ENCODE assay signal across 25 mouse cellular contexts in the genomic region with DNA sequence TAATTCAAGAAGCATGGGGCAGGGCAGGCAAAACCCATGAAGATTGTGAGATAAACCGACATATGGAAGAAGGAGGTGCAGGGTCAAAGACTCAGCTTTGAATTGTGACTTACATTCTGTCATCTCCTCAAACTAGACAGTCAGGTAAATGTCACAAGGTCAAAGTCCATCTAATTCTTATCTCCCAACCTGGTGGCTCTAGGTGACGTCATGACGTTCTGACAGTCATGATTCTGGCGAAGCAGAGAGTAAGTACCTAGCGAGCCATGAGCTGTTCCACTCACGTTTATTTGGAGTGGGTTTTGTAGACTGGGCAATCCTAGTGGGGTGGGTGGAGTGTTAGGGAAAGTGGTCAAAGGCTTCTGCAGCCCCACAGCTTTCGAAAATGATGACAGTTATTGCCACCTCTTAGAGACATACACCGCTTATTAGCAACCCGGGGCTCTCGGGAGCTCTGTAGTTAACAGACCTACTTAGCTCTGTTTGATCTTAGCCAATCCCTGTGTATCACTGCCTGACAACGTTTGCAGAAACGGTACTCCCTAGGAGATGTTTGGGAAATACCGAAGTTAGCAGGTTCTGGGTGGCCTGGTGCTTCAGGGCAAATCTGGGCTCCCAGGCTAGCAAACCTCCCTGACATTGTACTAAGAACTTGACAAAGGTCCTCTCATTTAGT. TPM values are rescaled to one million over a fixed set of nuclear protein-coding genes. Genes with fewer than 3 reads are reported as not detected.
"Had no signal": no experiment of that assay in that cellular context is flagged by ENCODE, and none has a peak within 500 bp of the region (broad histone marks: within the 10 kb centered on the region; RNA-seq: fewer than 3 reads in every experiment).

No protein-coding gene starts in this region.

- H3K4me1 ChIP-seq: liver, embryonic 15.5 days had no signal

- H3K27ac ChIP-seq: liver, embryonic 15.5 days; lung, embryonic 15.5 days; macrophage; midbrain, embryonic 10.5 days; midbrain, embryonic 12.5 days; neural tube, embryonic 13.5 days; neural tube, embryonic 15.5 days had no signal

- DNase-seq: liver, postnatal 0 days; lung, adult 2 months; lung, postnatal 14 days; lung, postnatal 36 days; midbrain, embryonic 14.5 days; retina, postnatal 1 day; right cerebral cortex, postnatal 14 days; spleen, adult 18-20 months; thymus, adult 18-20 months; thymus, postnatal 14 days; thymus, postnatal 36 days had no signal

- ATAC-seq: liver, postnatal 0 days; lung, postnatal 0 days; midbrain, embryonic 16.5 days had no signal

- H3K4me2 ChIP-seq: liver, embryonic 15.5 days; lung, embryonic 15.5 days; midbrain, embryonic 12.5 days; neural tube, embryonic 13.5 days; neural tube, embryonic 15.5 days had no signal

- H3K27me3 ChIP-seq: liver, embryonic 15.5 days; lung, embryonic 15.5 days; neural tube, embryonic 15.5 days had no signal

- H3K9me3 ChIP-seq: liver, embryonic 15.5 days; lung, embryonic 15.5 days; megakaryocyte, embryonic 14.5 days; midbrain, embryonic 10.5 days; midbrain, embryonic 12.5 days; neural tube, embryonic 13.5 days; neural tube, embryonic 15.5 days had no signal

- H3K36me3 ChIP-seq: liver, embryonic 15.5 days; lung, embryonic 15.5 days; midbrain, embryonic 10.5 days; midbrain, embryonic 12.5 days; neural tube, embryonic 13.5 days; neural tube, embryonic 15.5 days had no signal

- H3K9ac ChIP-seq: liver, embryonic 15.5 days; liver, postnatal 0 days; lung, embryonic 15.5 days; midbrain, embryonic 12.5 days; neural tube, embryonic 13.5 days; neural tube, embryonic 15.5 days had no signal

- H3K4me3 ChIP-seq: liver, embryonic 15.5 days; lung, embryonic 15.5 days; megakaryocyte, embryonic 14.5 days; midbrain, embryonic 10.5 days; midbrain, embryonic 12.5 days; myocyte; neural tube, embryonic 13.5 days; neural tube, embryonic 15.5 days had no signal

RNA-seq across cellular contexts. Expression of a gene that starts 8.5 kb away (rescaled TPM):
- polyA plus RNA-seq: liver, embryonic 15.5 days; macrophage; midbrain, embryonic 10.5 days; midbrain, embryonic 12.5 days; midbrain, embryonic 14.5 days; myocyte; neural tube, embryonic 11.5 days; neural tube, embryonic 13.5 days; neural tube, embryonic 15.5 days had no signal

RNA-seq across cellular contexts. Expression of a gene that starts 22.3 kb away (rescaled TPM):
- total RNA-seq: megakaryocyte progenitor cell, adult 5-6 weeks had no signal
- polyA plus RNA-seq: liver, embryonic 15.5 days; liver, postnatal 0 days; macrophage; midbrain, embryonic 14.5 days; myocyte; stomach, embryonic 14.5 days had no signal
